Mouse (Mus musculus) urinary bladder, postnatal 14 days (tissue): ENCODE results near the gene Tmem184a.
A peak's percentile ranks its signal among the peaks of the same experiment; 100 is the strongest.

Experiments
- DNase-seq: peaks from one replicate; pipeline ENCODE4 v3.0.0; 2021; ENCODE audit warnings: low spot score

Tmem184a gene

GRCm38 (mm10) chr5:139819538-139820181, at the start of gene Tmem184a:
Gene Tmem184a, minus strand, starts transcription at chr5:139819917.
- DNase-seq, result peak; percentile 63

GRCm38 (mm10) chr5:139862759-139863158, 43.0 kb upstream of the Tmem184a start:
- peak; percentile 53 for DNase-seq

GRCm38 (mm10) chr5:139860328-139861104, 40.8 kb upstream of the Tmem184a start:
- no peak for DNase-seq

GRCm38 (mm10) chr5:139849626-139850320, 30.1 kb upstream of the Tmem184a start:
- DNase-seq, result no peak

GRCm38 (mm10) chr5:139839142-139839541, 19.4 kb upstream of the Tmem184a start:
- no peak for DNase-seq

- peak; percentile 70 for DNase-seq
These were observed 18.8 kb upstream of the Tmem184a start for GRCm38 (mm10) chr5:139838476-139838892.

- DNase-seq, result no peak
These were observed 16.0 kb upstream of the Tmem184a start for GRCm38 (mm10) chr5:139835706-139836105.

- no peak for DNase-seq
These were observed 12.4 kb upstream of the Tmem184a start for GRCm38 (mm10) chr5:139832125-139832524.

- DNase-seq, result no peak
These were observed 11.0 kb upstream of the Tmem184a start for GRCm38 (mm10) chr5:139830734-139831133.

- DNase-seq, result no peak
These were observed 9.7 kb upstream of the Tmem184a start for GRCm38 (mm10) chr5:139829384-139829783.

GRCm38 (mm10) chr5:139827593-139827992, 7.9 kb upstream of the Tmem184a start:
- no peak for DNase-seq

- DNase-seq, result peak; percentile 85
These were observed 6.8 kb upstream of the Tmem184a start, which contains the start of the genes Gm26938 and Psmg3 for GRCm38 (mm10) chr5:139826357-139827055. Gene Gm26938, minus strand, starts transcription at chr5:139826407. Gene Psmg3, minus strand, starts transcription at chr5:139826885.

GRCm38 (mm10) chr5:139825947-139826346, 6.2 kb upstream of the Tmem184a start:
- no peak for DNase-seq

- no peak for DNase-seq
These were observed 4.8 kb upstream of the Tmem184a start for GRCm38 (mm10) chr5:139824531-139824930.

GRCm38 (mm10) chr5:139821466-139822459, 2.0 kb upstream of the Tmem184a start:
- DNase-seq, result no peak

GRCm38 (mm10) chr5:139818801-139819200, 916 bp downstream of the Tmem184a start:
- DNase-seq, result peak; percentile 76

- DNase-seq, result no peak
These were observed 1.7 kb downstream of the Tmem184a start for GRCm38 (mm10) chr5:139818056-139818455.

- DNase-seq, result no peak
These were observed 2.4 kb downstream of the Tmem184a start for GRCm38 (mm10) chr5:139817292-139817691.

- no peak for DNase-seq
These were observed 3.3 kb downstream of the Tmem184a start for GRCm38 (mm10) chr5:139816445-139816844.

- no peak for DNase-seq
These were observed 3.8 kb downstream of the Tmem184a start for GRCm38 (mm10) chr5:139815964-139816363.

- DNase-seq, result peak; percentile 71
These were observed 5.7 kb downstream of the Tmem184a start for GRCm38 (mm10) chr5:139813963-139814381.
